Mouse (Mus musculus): ENCODE measurements around the gene Ndufc2. TPM values are rescaled to one million over a fixed set of nuclear protein-coding genes. Genes with fewer than 3 reads are reported as not detected.

Ndufc2 gene
- total RNA-seq (2021), result 100 to 1,000 TPM; 483 to 533 TPM
- 305 and 346 TPM in 2 replicates for polyA plus RNA-seq (2012; rRNA removed)
- long read RNA-seq, transcript Ndufc2-201 (3 exons, 683 nt), result major isoform, 257 of 259 reads
- long read RNA-seq, partial matches to known transcripts, result 1 of 259 reads
- long read RNA-seq, other reads (novel, unspliced or antisense), result 1 of 259 reads

- TF ChIP-seq EP300 (IDR thresholded peaks at IDR 0.05; ENCODE audit: insufficient read depth, low read depth, low read length), result peak; percentile 88
- no peak for TF ChIP-seq CTCF (IDR thresholded peaks at IDR 0.05)
- peak; percentile 98 for TF ChIP-seq POLR2A (IDR thresholded peaks at IDR 0.05; ENCODE audit: insufficient read depth, low read depth, low read length)
- H3K9ac ChIP-seq (ENCODE audit: low read depth, low read length), result peak within 1 kb of the TSS; percentile 98
- intact Hi-C loops (cut with DNase I), result loop anchor here (2.0 kb wide), 1 partner anchor 15 kb away; no protein-coding TSS in a partner anchor
- peak; percentile 81 to 83 for DNase-seq
- under 1% methylated on average over 54 of the region's 54 CpGs for WGBS
- peaks cover 9% of the 10 kb centered on the region for H3K79me2 ChIP-seq (replicated peaks; ENCODE audit: control insufficient read depth, insufficient read depth, low read length)
- H3K27ac ChIP-seq, result peak within 1 kb of the TSS; percentile 98
- no peaks in the 10 kb centered on the region for H3K27me3 ChIP-seq (ENCODE audit: control insufficient read depth, insufficient read depth, low read length)
- H3K36me3 ChIP-seq (ENCODE audit: control insufficient read depth, insufficient read depth, low read length), result peaks cover 11% of the 10 kb centered on the region; the same call in 1 of the 2 replicates
- H3K4me1 ChIP-seq (ENCODE audit: control insufficient read depth, insufficient read depth, low read length), result peaks cover 8% of the 10 kb centered on the region
- peak within 1 kb of the TSS; percentile 67 for H3K4me3 ChIP-seq
Measured at GRCm38 (mm10) chr7:97399960-97400715, at the start of gene Ndufc2. TSS of gene Ndufc2 (plus strand) at chr7:97400003.

- TF ChIP-seq CTCF (IDR thresholded peaks at IDR 0.05), result no peak
Measured at GRCm38 (mm10) chr7:97350891-97351290, 48.9 kb upstream of the Ndufc2 start.

GRCm38 (mm10) chr7:97351792-97352513 lies 47.9 kb upstream of the Ndufc2 start:
- TF ChIP-seq POLR2A (IDR thresholded peaks at IDR 0.05; ENCODE audit: insufficient read depth, low read depth, low read length) (no peak), CTCF (IDR thresholded peaks at IDR 0.05) (no peak), EP300 (IDR thresholded peaks at IDR 0.05; ENCODE audit: insufficient read depth, low read depth, low read length) (no peak)
- H3K27ac ChIP-seq, result no peak overlapping the region
- no peak overlapping the region for H3K9ac ChIP-seq (ENCODE audit: low read depth, low read length)
- peaks cover 10% of the 10 kb centered on the region for H3K4me1 ChIP-seq (ENCODE audit: control insufficient read depth, insufficient read depth, low read length)
- H3K27me3 ChIP-seq (ENCODE audit: control insufficient read depth, insufficient read depth, low read length), result no peaks in the 10 kb centered on the region
- intact Hi-C loops (cut with DNase I), result no loop called here
- DNase-seq, result peak in 1 of 2 experiments; percentile 10
- no peaks in the 10 kb centered on the region for H3K36me3 ChIP-seq (ENCODE audit: control insufficient read depth, insufficient read depth, low read length)
- H3K4me3 ChIP-seq, result no peak overlapping the region
- 86% methylated on average over 11 of the region's 11 CpGs for WGBS
- no peaks in the 10 kb centered on the region for H3K79me2 ChIP-seq (replicated peaks; ENCODE audit: control insufficient read depth, insufficient read depth, low read length)

More at GRCm38 (mm10) chr7:97350891-97351290, 48.9 kb upstream of the Ndufc2 start:
- Histone ChIP-seq H3K4me3 (no peak overlapping the region), H3K9ac (ENCODE audit: low read depth, low read length) (no peak overlapping the region), H3K36me3 (ENCODE audit: control insufficient read depth, insufficient read depth, low read length) (no peaks in the 10 kb centered on the region), H3K27ac (no peak overlapping the region), H3K27me3 (ENCODE audit: control insufficient read depth, insufficient read depth, low read length) (no peaks in the 10 kb centered on the region), H3K4me1 (ENCODE audit: control insufficient read depth, insufficient read depth, low read length) (peaks cover 7% of the 10 kb centered on the region), H3K79me2 (replicated peaks; ENCODE audit: control insufficient read depth, insufficient read depth, low read length) (no peaks in the 10 kb centered on the region)
- WGBS, result 93% methylated on average over 5 of the region's 5 CpGs
- intact Hi-C loops (cut with DNase I), result no loop called here
- DNase-seq, result peak in 1 of 2 experiments; percentile 9

- Histone ChIP-seq H3K79me2 (replicated peaks; ENCODE audit: control insufficient read depth, insufficient read depth, low read length) (no peaks in the 10 kb centered on the region), H3K27ac (no peak overlapping the region), H3K9ac (ENCODE audit: low read depth, low read length) (no peak overlapping the region), H3K4me1 (ENCODE audit: control insufficient read depth, insufficient read depth, low read length) (peaks cover 10% of the 10 kb centered on the region), H3K4me3 (no peak overlapping the region), H3K27me3 (ENCODE audit: control insufficient read depth, insufficient read depth, low read length) (no peaks in the 10 kb centered on the region), H3K36me3 (ENCODE audit: control insufficient read depth, insufficient read depth, low read length) (no peaks in the 10 kb centered on the region)
- TF ChIP-seq POLR2A (IDR thresholded peaks at IDR 0.05; ENCODE audit: insufficient read depth, low read depth, low read length) (no peak), EP300 (IDR thresholded peaks at IDR 0.05; ENCODE audit: insufficient read depth, low read depth, low read length) (no peak), CTCF (IDR thresholded peaks at IDR 0.05) (no peak)
- WGBS, result 93% methylated on average over 6 of the region's 6 CpGs
- intact Hi-C loops (cut with DNase I), result no loop called here
- DNase-seq, result no peak
Measured at GRCm38 (mm10) chr7:97353356-97353755, 46.4 kb upstream of the Ndufc2 start.

GRCm38 (mm10) chr7:97355068-97355841 lies 44.5 kb upstream of the Ndufc2 start:
- peaks cover 10% of the 10 kb centered on the region for H3K4me1 ChIP-seq (ENCODE audit: control insufficient read depth, insufficient read depth, low read length)
- no peaks in the 10 kb centered on the region for H3K27me3 ChIP-seq (ENCODE audit: control insufficient read depth, insufficient read depth, low read length)
- H3K27ac ChIP-seq, result peak overlapping the region; percentile 41
- H3K79me2 ChIP-seq (replicated peaks; ENCODE audit: control insufficient read depth, insufficient read depth, low read length), result no peaks in the 10 kb centered on the region
- 0 out of 2 replicates have a peak overlapping the region, but pooled peaks have one; percentile 44 for H3K9ac ChIP-seq (ENCODE audit: low read depth, low read length)
- peak in 1 of 2 experiments; percentile 59 for DNase-seq
- intact Hi-C loops (cut with DNase I), result no loop called here
- no peak overlapping the region for H3K4me3 ChIP-seq
- WGBS, result 27% methylated on average over 13 of the region's 13 CpGs
- TF ChIP-seq EP300 (IDR thresholded peaks at IDR 0.05; ENCODE audit: insufficient read depth, low read depth, low read length), result no peak
- TF ChIP-seq POLR2A (IDR thresholded peaks at IDR 0.05; ENCODE audit: insufficient read depth, low read depth, low read length), result 0 out of 2 replicates have a peak, but pooled peaks have one; percentile 38
- no peak for TF ChIP-seq CTCF (IDR thresholded peaks at IDR 0.05)
- H3K36me3 ChIP-seq (ENCODE audit: control insufficient read depth, insufficient read depth, low read length), result no peaks in the 10 kb centered on the region

Data from heart, adult 2 months (tissue).